Mouse (Mus musculus): ENCODE results near the gene Mthfd1l.
"Not testable (repeated sequence)": the region's sequence is repeated elsewhere in the genome, so short reads cannot be mapped to it uniquely, and the experiment has no call there.

Gene Mthfd1l

DNA sequence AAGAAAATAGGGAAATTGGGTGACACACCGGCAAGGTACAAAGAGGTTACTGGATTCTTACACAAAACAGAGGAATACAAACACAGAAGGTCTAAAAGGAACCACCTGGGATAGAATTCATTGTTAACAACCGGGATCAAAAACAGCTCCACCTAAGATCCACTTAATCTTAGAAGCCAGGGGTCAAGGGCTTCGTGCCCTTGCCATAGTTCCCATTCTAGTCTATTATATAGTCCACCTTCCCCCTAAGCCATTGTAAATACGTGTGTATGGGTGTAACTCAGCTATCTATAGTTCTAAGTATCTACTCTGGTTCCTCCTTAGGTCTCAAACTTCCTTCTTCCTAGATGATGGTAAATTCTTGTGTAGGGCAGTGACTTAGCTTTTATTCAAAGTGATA is 99.6 kb downstream of the Mthfd1l start:
- in situ Hi-C loops (cut with MboI, MseI): not testable (repeated sequence)

DNA sequence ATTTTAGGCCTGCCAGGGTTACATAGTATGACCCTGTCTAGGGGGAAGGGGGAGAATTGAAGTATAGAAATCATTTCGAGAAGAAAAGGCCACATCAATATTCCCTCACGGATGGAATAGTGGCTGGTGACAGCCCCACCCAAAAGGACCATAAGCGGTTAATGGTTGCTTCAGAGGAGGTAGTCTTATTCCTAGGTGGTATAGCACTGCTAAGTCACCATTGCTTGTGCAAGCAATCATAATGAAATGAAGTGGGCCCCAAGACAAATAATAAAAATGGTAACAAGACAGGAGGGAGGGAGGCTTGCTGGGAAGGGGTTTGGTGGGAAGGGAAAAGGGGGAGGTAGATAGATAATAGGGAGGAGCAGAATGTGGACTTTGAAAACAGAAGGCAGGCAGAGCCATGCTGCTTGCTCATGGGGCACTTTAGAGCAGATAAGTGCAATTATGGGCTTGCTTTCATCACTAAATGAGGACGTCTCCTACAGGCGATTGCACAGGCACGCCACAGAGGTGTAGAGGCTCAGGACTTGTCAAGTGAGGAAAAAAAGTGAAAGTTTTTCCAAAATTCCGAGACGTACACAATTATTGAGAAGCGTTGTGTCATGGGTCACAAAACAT is 105.4 kb downstream of the Mthfd1l start:
- in situ Hi-C loops (cut with MboI, MseI): no loop called here

DNA sequence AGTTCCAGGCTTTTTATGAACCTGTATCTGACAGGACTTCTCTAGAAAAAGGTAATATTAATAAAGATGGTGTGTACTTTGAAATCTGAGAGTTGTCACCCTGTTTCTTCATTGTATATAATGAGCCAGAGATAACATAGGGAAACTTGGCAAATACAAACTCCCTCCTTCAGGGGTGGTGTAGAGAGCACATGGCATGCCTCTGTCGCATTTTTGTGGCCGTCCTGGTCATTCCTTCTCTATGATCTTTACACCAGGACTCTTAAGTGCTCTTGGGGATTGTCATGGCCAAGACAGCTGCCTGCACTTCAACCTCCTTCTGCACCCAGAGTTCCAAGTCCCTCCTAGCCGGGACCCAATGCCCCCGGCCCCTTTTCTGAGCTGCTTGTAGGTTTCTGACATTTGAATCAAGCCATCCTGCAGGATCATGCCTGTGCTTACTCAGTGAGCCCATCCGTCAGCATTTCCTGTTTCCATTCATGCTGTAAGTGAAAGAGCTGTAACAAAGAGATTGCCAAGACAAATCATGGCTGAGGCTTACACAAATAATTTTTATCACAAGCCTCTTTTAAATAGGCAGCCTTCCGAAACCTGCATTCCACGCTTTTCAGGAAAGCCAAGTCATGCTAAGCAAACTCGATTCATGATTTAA is 106.2 kb downstream of the Mthfd1l start:
- in situ Hi-C loops (cut with MboI, MseI): no loop called here

DNA sequence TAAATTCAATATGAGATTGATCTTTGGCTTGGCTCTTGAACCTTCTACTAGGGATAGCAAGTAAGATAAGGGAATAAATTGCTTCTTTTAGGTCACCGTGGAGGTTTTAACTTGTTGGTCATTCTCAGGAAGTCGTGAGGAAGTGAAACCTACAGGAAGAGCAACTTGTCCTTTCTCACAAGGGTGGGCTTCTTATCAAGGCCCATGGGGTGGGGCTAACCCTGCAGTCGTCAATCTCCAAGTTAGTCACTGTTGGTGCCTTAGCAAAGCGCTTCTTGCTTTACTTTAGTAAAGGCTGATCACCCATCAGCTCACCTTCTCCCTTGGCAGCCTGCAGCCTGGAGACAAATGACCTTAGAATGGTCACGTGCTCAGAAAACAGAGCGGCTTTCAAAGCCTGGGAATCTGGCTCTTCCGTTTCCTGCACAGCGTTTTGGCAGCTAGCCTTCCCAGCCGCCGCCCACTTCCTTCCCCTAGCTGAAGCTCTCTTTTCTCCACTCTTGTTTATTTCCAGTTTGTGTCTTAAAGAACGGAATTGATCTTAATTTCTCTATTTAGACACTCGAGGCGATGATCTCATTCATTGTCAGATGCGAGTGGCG is 106.8 kb downstream of the Mthfd1l start:
- in situ Hi-C loops (cut with MboI, MseI): no loop called here

DNA sequence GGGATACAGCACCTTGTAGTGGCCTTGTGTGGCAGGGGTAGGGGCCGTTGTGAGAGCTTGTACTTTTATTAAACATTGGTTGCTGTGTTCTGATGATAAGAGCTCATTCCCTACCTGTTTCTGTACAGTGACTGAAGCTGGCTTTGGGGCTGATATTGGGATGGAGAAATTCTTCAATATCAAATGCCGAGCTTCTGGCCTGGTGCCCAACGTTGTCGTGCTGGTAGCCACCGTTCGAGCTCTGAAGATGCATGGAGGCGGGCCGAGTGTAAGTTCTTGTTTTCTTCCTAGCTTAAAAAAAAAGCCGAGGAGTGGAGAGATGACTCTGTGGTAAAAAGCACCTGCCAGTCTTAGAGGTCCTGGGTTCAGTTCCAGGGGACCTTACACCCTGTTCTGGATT is 110.7 kb downstream of the Mthfd1l start:
- in situ Hi-C loops (cut with MboI, MseI): no loop called here

- in situ Hi-C loops (cut with MboI, MseI): no loop called here
Observed at GRCm38 (mm10) chr10:4084907-4085306, 112.0 kb downstream of the Mthfd1l start.

- in situ Hi-C loops (cut with MboI, MseI): no loop called here
Observed at GRCm38 (mm10) chr10:4085363-4086141, 112.6 kb downstream of the Mthfd1l start.

DNA sequence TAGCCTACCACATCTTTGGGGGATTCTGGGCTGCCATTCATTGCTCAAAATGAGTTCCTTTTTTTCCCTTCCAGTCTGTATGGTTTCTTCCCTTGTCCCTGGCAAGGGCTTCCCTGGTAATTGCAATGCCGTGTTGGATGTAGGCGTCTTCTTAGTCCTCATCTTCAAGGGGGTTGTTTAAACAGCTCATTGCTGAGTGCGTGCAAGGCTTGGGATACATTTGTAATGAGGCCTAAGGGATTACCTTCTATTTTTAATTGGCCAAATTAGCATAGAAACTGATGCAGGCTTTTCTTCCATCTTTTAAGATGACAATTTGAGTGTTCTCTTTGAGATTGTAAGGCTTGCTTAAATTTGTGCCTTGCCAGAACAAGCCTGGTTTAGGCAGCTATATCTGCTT is 114.6 kb downstream of the Mthfd1l start:
- in situ Hi-C loops (cut with MboI, MseI): no loop called here

- in situ Hi-C loops (cut with MboI, MseI): no loop called here
Observed at GRCm38 (mm10) chr10:4088744-4089414, 116.0 kb downstream of the Mthfd1l start.

DNA sequence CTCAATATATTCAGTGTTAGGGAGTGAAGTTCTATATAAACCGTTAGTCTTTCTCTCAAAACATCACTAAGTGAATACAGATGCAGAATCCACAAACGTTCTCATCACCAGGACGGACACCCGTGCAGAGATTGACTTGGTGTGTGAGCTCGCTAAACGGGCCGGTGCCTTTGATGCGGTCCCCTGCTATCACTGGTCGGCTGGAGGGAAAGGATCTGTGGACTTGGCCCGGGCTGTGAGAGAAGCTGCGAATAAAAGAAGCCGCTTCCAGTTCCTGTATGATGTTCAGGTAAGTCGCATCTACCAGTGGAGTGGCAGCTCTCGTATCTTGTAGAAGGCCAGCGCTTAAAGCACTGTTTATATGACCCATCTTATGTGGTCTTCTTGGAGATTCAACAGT is 117.0 kb downstream of the Mthfd1l start:
- in situ Hi-C loops (cut with MboI, MseI): no loop called here

DNA sequence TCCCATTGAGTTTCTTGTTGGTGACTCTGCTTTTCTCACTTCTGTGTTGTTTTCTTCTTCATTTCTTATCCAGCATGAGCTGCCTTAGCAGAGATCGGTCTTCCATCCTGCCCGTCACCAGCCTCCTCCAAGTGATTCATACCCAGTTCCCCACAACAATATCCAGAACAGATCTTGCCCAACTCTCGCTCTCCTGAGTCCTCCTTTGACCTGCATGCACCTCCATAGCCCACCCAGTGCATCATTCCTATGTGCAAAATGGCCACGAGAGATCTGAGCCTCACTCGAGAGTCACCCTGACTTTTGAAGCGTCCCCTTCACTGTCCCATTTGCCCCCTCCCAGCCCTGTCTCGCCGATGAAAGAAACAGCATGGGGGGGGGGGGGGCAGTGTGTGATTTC is 120.1 kb downstream of the Mthfd1l start:
- in situ Hi-C loops (cut with MboI, MseI): no loop called here

DNA sequence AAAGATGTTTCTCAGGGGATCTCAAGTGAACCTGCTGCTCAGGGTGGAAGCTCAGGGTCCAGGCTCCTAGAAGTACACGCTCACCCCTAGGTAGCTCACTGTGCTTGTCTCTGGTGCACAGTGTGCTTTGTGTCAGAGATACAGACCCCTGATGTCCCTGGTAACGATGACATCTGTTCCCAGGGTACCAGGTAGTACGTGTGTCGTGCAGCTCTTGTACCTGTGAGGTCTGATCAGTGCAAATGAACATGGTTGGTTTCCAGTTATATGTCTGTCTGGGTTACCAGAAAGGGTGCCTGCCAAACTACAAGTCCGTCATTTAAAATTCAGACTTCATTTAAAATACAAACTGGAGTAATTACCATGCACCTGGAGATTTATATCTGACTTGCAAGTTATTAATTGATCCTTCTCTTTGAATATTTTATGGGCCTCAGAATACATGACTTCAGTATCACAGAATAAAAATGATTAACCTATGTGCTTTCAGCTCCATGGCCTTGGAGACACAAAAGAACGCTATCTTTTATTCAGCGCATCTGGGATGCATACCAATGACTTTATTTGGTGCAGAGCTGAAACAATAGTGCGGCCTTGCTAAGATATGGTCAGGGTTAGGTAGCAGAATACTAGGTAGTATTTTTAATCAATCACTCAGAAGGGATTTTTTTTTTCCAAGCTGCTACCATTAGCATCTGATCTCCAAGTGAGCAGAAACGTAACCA is 121.3 kb downstream of the Mthfd1l start:
- in situ Hi-C loops (cut with MboI, MseI): no loop called here

DNA sequence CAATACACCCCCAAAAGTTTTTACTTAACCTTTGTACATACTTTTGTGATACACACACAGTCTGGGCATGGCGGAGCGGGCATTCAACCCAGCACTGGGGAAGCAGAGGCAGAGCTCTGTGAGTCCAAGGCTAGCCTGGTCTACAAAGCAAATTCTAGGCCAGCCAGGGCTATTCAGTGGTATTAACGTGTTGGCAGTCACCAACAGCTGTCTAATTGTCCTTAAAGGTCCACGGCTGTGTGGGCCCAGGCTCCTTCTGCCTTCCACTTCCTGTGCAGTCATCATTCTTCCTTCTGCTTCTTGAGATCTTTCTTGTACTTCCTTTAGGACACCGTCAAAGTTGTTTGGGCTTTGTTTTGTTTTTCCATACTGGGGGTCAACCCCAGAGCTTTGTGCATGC is 123.2 kb downstream of the Mthfd1l start:
- in situ Hi-C loops (cut with MboI, MseI): no loop called here

- in situ Hi-C loops (cut with MboI, MseI): no loop called here
Observed at GRCm38 (mm10) chr10:4100007-4100406, 127.1 kb downstream of the Mthfd1l start.

DNA sequence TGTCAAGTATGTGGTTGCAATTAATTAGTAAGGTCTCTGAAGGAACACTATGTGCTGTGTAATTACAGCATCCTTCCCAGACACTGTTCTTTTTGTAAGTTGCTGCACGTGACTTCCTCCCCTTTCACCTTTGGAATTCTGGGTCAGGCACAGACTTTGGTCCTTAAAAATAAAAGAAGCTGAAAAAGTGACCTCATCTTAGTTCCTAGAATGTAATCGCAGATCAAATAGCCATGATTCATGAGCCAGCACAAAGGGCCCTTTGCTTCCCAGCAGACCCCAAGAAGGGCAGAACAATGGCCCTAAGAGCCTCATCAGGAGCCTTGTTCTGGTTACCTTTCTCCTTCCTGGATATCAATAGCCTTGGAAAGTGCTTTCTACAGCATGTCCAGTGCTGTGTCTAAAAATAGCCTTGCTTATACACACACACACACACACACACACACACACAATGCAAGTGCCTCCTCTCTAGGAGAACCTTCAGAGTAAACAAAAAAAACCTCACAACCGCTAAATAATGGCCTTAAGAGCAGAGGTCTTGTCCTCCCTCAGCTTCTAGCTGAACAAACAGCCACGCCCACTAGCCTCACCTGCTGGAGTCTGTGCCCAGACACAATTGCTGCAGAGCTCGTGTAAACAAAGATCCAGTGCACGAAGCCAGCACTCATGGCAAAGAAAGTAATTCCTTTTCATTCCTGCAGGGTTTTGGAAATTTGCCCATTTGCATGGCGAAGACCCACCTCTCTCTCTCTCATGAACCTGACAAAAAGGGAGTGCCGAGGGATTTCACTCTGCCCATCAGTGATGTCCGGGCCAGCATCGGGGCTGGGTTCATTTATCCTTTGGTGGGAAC is 133.0 kb downstream of the Mthfd1l start:
- in situ Hi-C loops (cut with MboI, MseI): no loop called here

DNA sequence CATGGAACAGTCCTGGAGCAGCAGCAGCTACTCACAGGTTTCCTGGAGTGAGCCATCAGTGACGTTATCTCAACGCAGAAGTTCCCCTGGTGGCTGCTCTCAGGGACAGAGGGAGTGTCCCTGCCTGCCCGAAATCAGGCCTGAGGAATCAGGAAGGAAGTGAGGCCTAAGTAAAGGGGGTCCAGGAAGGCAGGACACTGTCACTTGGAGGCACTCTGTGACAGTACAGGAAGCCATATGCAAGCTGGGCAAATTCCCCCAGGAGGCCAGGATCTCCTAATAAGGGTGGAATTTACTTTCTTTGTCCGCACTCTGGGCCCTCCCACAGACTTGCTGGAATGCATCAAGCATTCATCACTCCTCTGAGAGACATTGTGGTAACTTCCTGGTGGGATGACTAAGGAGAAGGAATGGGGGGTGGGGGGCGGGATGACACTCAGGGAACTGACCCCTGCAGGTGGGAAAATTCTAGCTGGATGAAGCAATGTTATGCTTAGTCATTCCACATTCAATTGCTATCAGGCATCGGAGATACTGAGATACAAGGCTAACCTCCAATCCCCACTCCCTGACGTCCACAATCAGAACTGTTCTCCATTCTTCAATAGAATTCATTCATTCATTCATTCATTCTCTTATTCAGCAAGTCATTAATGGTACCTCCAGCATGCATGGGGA is 134.9 kb downstream of the Mthfd1l start:
- in situ Hi-C loops (cut with MboI, MseI): no loop called here

DNA sequence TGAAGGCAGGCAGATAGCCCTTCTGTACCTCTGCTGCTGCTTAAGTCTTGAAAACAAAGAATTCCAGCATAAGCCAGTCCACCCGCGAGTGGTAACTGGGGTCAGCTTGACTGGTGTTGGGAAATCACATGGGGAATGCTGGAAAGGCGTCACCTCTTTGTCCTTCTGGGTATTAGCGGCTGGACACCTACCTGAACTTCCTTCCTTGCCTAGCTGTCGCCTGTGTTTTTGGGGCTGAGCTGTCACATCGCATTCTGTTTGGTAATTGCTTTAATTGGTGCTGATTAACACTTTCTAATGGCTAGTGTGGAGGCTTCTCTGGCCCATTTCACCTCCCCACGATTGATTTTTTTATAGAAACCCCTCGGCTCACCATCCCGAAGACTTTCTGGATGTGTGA is 135.5 kb downstream of the Mthfd1l start:
- in situ Hi-C loops (cut with MboI, MseI): no loop called here

DNA sequence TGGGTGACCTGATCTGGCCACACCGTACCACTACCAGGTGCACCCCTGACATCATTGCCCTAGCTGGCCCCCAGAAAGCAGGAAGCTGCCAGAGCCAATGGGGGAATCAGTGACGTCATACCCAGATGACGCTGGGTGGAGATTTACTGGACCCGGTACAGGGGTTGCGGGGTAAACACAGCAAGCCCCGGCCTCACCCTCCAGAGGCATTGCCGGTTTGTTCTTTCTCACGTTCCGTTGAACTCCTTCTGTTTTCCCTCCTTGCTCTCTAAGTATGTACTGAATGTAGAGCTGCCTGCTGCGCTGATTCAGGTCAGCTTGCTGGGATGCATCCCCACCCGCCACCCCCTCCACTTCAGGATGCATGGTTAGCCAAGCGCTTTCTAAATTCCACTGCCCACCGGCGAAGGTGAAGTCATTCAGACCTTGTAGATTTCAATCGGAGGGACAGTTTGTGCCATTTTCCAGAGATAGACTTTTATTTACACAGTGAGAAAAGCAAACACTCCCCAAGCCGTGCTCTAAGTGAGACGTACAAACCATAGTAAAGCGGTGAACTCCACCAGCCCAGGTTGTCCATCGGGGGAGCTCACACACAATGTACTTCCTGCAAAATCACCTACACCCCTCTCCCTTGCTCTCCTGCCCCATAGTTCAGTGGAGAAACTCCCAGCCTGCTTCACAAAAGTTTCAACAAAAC is 138.3 kb downstream of the Mthfd1l start:
- in situ Hi-C loops (cut with MboI, MseI): no loop called here

DNA sequence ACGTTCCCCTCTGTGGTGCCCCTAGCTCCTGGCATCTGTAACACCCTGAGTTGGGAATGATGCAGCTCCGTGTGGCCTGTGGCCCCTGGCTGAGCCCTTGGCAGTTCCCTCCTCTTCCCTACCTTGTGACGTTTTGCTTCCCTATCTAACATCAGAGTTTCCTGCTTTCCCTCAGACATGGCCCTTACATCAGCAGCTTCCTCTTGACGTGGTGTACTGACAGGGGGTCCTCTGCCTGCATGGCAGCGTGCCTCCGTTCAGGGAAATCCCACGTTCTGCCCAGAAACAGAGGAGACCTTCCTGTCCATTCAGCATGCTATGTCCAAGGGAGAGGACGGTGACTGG is 138.8 kb downstream of the Mthfd1l start:
- in situ Hi-C loops (cut with MboI, MseI): no loop called here
